Mouse (Mus musculus) brown adipose tissue, adult 24 weeks (tissue): ENCODE measurements around the gene Ctf2. TPM values are rescaled to one million over a fixed set of nuclear protein-coding genes. Genes with fewer than 3 reads are reported as not detected.
"Not testable (repeated sequence)": the region's sequence is repeated elsewhere in the genome, so short reads cannot be mapped to it uniquely, and the experiment has no call there.

Experiments used
- H3K27ac ChIP-seq: fragments of 200-500 bp; replicated peaks from 2 replicates; pipeline ENCODE4 v1.5.1; 2012; ENCODE audit warnings: low read depth, mild to moderate bottlenecking, low read length
- H3K4me1 ChIP-seq: fragments of 200-500 bp; 2 replicates; pipeline ENCODE4 v1.6.1; 2012; ENCODE audit warnings: low read length, mixed read lengths; ENCODE audit not compliant: control insufficient read depth, insufficient read depth, insufficient read length
- H3K4me3 ChIP-seq: fragments of 200-500 bp; 2 replicates; pipeline ENCODE4 v1.5.1; 2012; ENCODE audit warnings: low read depth, mild to moderate bottlenecking, low read length, moderate library complexity; ENCODE audit not compliant: insufficient read depth
- polyA plus RNA-seq: library from polyadenylated mRNA; stranded (reverse); fragments of >200 nt; gene quantifications from 2 replicates; pipeline ENCODE4 v1.2.4, GENCODE M21; 2012; ENCODE audit not compliant: missing spikeins, insufficient read depth, insufficient read length

Ctf2 gene
- polyA plus RNA-seq, 1 experiment = not detected

- H3K27ac ChIP-seq = peak within 1 kb of the TSS; percentile 20; the same call in 1 of the 2 replicates
- no peaks in the 10 kb centered on the region; the same call in 1 of the 2 replicates for H3K4me1 ChIP-seq
- peak within 1 kb of the TSS; percentile 53 for H3K4me3 ChIP-seq
Observed at GRCm38 (mm10) chr7:127712461-127713385, 19.2 kb downstream of the Ctf2 start, which contains the start of gene Ctf1. Ctf1 (plus strand) TSS chr7:127712736.

DNA sequence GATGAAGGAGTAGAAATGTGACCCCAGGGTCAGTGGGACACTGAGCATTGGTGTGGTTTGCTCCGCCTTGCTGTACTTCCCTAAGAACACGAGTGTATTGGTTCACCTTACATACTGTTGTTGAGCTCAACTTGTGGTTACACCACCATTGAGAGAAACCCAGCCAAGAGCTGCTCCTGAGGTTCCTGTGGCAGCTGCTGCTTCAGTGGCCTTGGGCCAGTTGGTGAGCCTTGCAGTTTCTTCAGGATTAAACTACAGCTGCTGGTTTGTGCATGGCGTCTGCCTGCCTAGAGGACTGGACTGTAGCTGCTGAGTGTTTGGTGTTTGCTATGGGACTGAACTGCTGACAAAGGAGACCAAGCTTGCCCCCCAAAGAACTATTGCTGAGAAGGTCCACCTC is 20.5 kb downstream of the Ctf2 start:
- no peak overlapping the region for H3K27ac ChIP-seq

DNA sequence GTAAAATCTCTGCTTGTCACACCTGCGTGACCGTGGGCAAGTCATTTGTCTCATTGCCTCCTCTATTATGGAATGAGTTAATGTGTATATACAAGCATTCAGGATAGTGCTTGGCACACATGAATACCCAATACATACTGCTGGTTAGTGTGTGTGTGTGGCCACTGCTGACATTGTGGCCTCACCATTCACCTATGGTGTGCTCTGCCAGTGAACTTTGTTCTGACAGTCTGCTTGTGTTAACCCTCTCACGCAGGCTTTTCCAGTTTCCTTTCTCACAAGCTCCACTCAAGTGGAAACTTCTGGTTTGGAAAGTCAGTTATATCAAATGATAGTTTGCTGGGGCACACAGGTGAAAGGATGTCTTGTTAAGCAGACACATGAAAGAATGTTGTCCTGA is 20.9 kb downstream of the Ctf2 start:
- H3K27ac ChIP-seq = no peak overlapping the region
- no peak overlapping the region for H3K4me3 ChIP-seq
- H3K4me1 ChIP-seq = no peaks in the 10 kb centered on the region

More for the DNA sequence above, 20.5 kb downstream of the Ctf2 start:
- Histone ChIP-seq H3K4me1 (no peaks in the 10 kb centered on the region), H3K4me3 (no peak overlapping the region)

GRCm38 (mm10) chr7:127709261-127709979 is 22.5 kb downstream of the Ctf2 start:
- Histone ChIP-seq H3K4me1 (no peaks in the 10 kb centered on the region), H3K4me3 (peak overlapping the region; percentile 85), H3K27ac (no peak overlapping the region)

- H3K4me1 ChIP-seq = no peaks in the 10 kb centered on the region
- peak within 1 kb of the TSS; percentile 68 for H3K27ac ChIP-seq
- H3K4me3 ChIP-seq = peak within 1 kb of the TSS; percentile 85
Observed at GRCm38 (mm10) chr7:127708207-127709078, 23.5 kb downstream of the Ctf2 start, which contains the start of gene Bcl7c. Bcl7c (minus strand) TSS chr7:127708933.

DNA sequence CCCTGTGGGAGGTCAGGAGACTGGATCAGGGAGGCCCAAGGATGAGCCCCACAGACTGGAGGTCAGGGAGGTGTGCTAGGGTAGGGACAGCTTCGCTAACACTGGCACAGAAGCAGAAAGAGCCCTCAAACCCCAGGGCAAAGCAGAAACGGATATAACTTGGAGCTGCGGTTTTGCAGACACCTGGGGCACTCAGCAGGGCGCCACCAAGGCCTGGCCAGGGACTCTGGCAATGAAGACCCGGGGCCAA is 24.1 kb downstream of the Ctf2 start:
- Histone ChIP-seq H3K27ac (peak overlapping the region; percentile 68), H3K4me3 (peak overlapping the region; percentile 85), H3K4me1 (no peaks in the 10 kb centered on the region)

DNA sequence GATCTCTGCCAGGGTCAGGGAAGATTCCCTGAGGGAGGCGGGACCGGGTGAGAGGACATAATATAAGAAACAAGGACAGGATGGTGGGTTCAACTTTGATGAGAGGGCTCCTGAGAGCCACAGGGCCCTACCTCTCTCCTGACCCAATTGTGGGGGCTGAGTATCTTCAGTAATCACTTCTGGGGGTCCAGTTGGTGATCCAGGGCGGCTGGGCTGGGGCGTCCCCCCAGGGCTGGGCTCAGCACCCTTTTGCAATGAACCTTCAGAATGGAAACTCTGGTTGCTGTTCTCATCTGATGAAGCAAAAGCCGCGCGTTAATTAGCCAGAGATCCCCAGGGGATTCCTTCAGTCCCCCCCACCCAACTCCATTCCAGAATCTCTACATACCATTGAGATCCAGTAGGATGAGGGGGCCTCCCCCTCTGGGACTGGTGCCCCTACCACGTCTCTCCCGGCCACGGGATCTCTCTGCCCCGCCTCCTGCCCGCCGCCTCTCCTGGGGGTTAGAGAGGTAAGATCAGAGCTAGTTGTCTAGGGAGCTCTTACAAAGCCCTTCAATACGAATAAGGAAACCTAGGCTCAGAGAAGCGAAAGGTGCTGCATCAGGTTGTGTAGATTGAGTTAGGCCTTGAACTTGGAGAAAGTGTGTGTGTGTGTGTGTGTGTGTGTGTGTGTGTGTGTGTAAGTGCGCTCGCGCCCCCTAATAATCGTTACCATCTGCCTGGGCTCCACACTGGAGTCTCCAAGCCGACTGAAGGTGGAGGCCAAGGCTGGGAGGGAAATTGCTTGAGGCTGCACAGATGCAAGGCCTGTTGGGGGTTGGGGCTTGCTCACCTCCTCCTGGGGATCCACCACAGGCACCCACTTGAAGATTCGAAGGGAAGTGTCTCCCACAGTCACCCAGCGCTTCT is 24.7 kb downstream of the Ctf2 start:
- Histone ChIP-seq H3K4me3 (peak overlapping the region; percentile 85), H3K4me1 (no peaks in the 10 kb centered on the region), H3K27ac (no peak overlapping the region)

GRCm38 (mm10) chr7:127705706-127706105 is 26.3 kb downstream of the Ctf2 start:
- no peak overlapping the region for H3K4me3 ChIP-seq
- H3K4me1 ChIP-seq = no peaks in the 10 kb centered on the region; the same call in 1 of the 2 replicates
- H3K27ac ChIP-seq = no peak overlapping the region

DNA sequence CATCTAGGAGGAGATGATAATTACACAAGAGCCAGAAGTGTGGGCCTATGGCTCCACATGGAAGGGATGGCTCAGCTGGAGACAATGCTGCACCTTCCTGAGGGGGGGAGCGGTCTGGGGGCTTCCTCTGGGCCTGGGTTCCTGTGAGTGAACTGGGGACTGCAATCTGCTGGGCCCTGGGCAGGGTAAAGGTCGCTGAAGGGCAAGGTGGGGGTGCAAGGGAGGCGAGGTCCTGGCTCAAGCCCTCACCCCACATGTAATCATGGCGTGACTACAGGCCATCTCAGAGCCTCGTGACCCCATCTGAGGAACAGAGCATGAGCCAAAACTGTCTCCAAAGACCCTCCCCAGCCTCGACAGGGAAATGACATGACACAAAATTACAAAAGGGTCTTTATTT is 27.4 kb downstream of the Ctf2 start:
- Histone ChIP-seq H3K4me3 (no peak overlapping the region), H3K27ac (no peak overlapping the region), H3K4me1 (no peaks in the 10 kb centered on the region; the same call in 1 of the 2 replicates)

GRCm38 (mm10) chr7:127703561-127704178 is 28.3 kb downstream of the Ctf2 start:
- Histone ChIP-seq H3K4me3 (no peak overlapping the region), H3K27ac (no peak overlapping the region), H3K4me1 (no peaks in the 10 kb centered on the region; the same call in 1 of the 2 replicates)

GRCm38 (mm10) chr7:127700712-127701331 is 31.1 kb downstream of the Ctf2 start:
- Histone ChIP-seq H3K4me1 (no peaks in the 10 kb centered on the region; the same call in 1 of the 2 replicates), H3K27ac (no peak overlapping the region), H3K4me3 (no peak overlapping the region)

GRCm38 (mm10) chr7:127698986-127699385 is 33.0 kb downstream of the Ctf2 start:
- Histone ChIP-seq H3K4me3 (no peak overlapping the region), H3K4me1 (no peaks in the 10 kb centered on the region; the same call in 1 of the 2 replicates), H3K27ac (no peak overlapping the region)

- H3K4me3 ChIP-seq, H3K4me1 ChIP-seq, H3K27ac ChIP-seq: not testable (repeated sequence)
Observed at GRCm38 (mm10) chr7:127693730-127694129, 38.2 kb downstream of the Ctf2 start.
